Mouse (Mus musculus): Measurements from ENCODE around the gene Frmpd2. TPM values are rescaled to one million over a fixed set of nuclear protein-coding genes. Genes with fewer than 3 reads are reported as not detected.

Gene Frmpd2
- total RNA-seq, 4 experiments from 2014 or later = 0.61 to 1.1 (median 0.79) TPM

GRCm38 (mm10) chr14:33506696-33507095 lies 35.2 kb downstream of the Frmpd2 start:
- no peak for DNase-seq (ENCODE audit: low spot score in 2 of 2)

- DNase-seq (ENCODE audit: low spot score in 2 of 2) = no peak
These were observed 37.2 kb downstream of the Frmpd2 start for GRCm38 (mm10) chr14:33508660-33509059.

GRCm38 (mm10) chr14:33513877-33514276 lies 42.4 kb downstream of the Frmpd2 start:
- DNase-seq (ENCODE audit: low spot score in 2 of 2) = no peak

GRCm38 (mm10) chr14:33514756-33515285 lies 43.3 kb downstream of the Frmpd2 start:
- no peak for DNase-seq (ENCODE audit: low spot score in 2 of 2)

GRCm38 (mm10) chr14:33521538-33521937 lies 50.0 kb downstream of the Frmpd2 start:
- DNase-seq (ENCODE audit: low spot score in 2 of 2) = peak; percentile 57 to 88

- peak in 1 of 2 experiments; percentile 58 for DNase-seq (ENCODE audit: low spot score in 2 of 2)
These were observed 53.9 kb downstream of the Frmpd2 start for GRCm38 (mm10) chr14:33525272-33525983.

GRCm38 (mm10) chr14:33526621-33527020 lies 55.1 kb downstream of the Frmpd2 start:
- no peak for DNase-seq (ENCODE audit: low spot score in 2 of 2)

- no peak for DNase-seq (ENCODE audit: low spot score in 2 of 2)
These were observed 56.4 kb downstream of the Frmpd2 start for GRCm38 (mm10) chr14:33527938-33528337.

- peak in 1 of 2 experiments; percentile 78 for DNase-seq (ENCODE audit: low spot score in 2 of 2)
These were observed 59.9 kb downstream of the Frmpd2 start for GRCm38 (mm10) chr14:33531331-33531912.

- DNase-seq (ENCODE audit: low spot score in 2 of 2) = peak in 1 of 2 experiments; percentile 45
These were observed 61.3 kb downstream of the Frmpd2 start for GRCm38 (mm10) chr14:33532792-33533191.

GRCm38 (mm10) chr14:33533516-33533915 lies 62.0 kb downstream of the Frmpd2 start:
- DNase-seq (ENCODE audit: low spot score in 2 of 2) = no peak

- DNase-seq (ENCODE audit: low spot score in 2 of 2) = no peak
These were observed 63.8 kb downstream of the Frmpd2 start for GRCm38 (mm10) chr14:33535317-33535716.

GRCm38 (mm10) chr14:33539559-33540167 lies 68.2 kb downstream of the Frmpd2 start:
- DNase-seq (ENCODE audit: low spot score in 2 of 2) = no peak

GRCm38 (mm10) chr14:33545565-33546143 lies 74.2 kb downstream of the Frmpd2 start:
- peak in 1 of 2 experiments; percentile 44 for DNase-seq (ENCODE audit: low spot score in 2 of 2)

GRCm38 (mm10) chr14:33548650-33549049 lies 77.2 kb downstream of the Frmpd2 start:
- DNase-seq (ENCODE audit: low spot score in 2 of 2) = no peak

- DNase-seq (ENCODE audit: low spot score in 2 of 2) = peak in 1 of 2 experiments; percentile 35
These were observed 78.4 kb downstream of the Frmpd2 start for GRCm38 (mm10) chr14:33549856-33550255.

GRCm38 (mm10) chr14:33570737-33571136 lies 99.2 kb downstream of the Frmpd2 start:
- no peak for DNase-seq (ENCODE audit: low spot score in 2 of 2)

- DNase-seq (ENCODE audit: low spot score in 2 of 2) = no peak
These were observed 102.1 kb downstream of the Frmpd2 start for GRCm38 (mm10) chr14:33573643-33574042.

GRCm38 (mm10) chr14:33579771-33580484 lies 108.4 kb downstream of the Frmpd2 start:
- no peak for DNase-seq (ENCODE audit: low spot score in 2 of 2)

GRCm38 (mm10) chr14:33588951-33589350 lies 117.5 kb downstream of the Frmpd2 start, which contains the start of gene Ptpn20:
Ptpn20 (plus strand) TSS chr14:33589207.
- no peak for DNase-seq (ENCODE audit: low spot score in 2 of 2)
